Mouse (Mus musculus): Measurements from ENCODE around the gene Xpnpep1.

- no peak for TF ChIP-seq CTCF (conservative IDR thresholded peaks at IDR 0.05; ENCODE audit: low read length)
- no peak for TF ChIP-seq POU5F1 (IDR thresholded peaks at IDR 0.05; ENCODE audit: borderline replicate concordance, low read length)
Measured at GRCm38 (mm10) chr19:53071651-53072050, 31.6 kb upstream of the Xpnpep1 start.

Measured in E14TG2a.4 (cell line).